Mouse (Mus musculus) natural killer cell, adult 2 months (primary cell): Measurements from ENCODE around the gene Rarres1.

Experiments
- DNase-seq, 2 experiments: peaks; one replicate each; pipeline ENCODE4 v3.0.0; 2022; ENCODE audit warnings: low spot score in 2 of 2

Rarres1 gene

GRCm38 (mm10) chr3:67515274-67515801 is at the start of gene Rarres1:
Rarres1 (minus strand) TSS chr3:67515523.
- no peak for DNase-seq

GRCm38 (mm10) chr3:67564731-67565357 is 49.5 kb upstream of the Rarres1 start:
- no peak for DNase-seq

GRCm38 (mm10) chr3:67557718-67558354 is 42.5 kb upstream of the Rarres1 start:
- no peak for DNase-seq

- peak; percentile 28 to 77 for DNase-seq
These were observed 41.9 kb upstream of the Rarres1 start for GRCm38 (mm10) chr3:67557200-67557651.

- no peak for DNase-seq
These were observed 39.9 kb upstream of the Rarres1 start for GRCm38 (mm10) chr3:67555211-67555610.

- DNase-seq = no peak
These were observed 38.7 kb upstream of the Rarres1 start for GRCm38 (mm10) chr3:67553927-67554448.

- DNase-seq = no peak
These were observed 38.0 kb upstream of the Rarres1 start for GRCm38 (mm10) chr3:67553281-67553680.

- DNase-seq = no peak
These were observed 35.9 kb upstream of the Rarres1 start for GRCm38 (mm10) chr3:67551193-67551592.

GRCm38 (mm10) chr3:67543630-67544029 is 28.3 kb upstream of the Rarres1 start:
- DNase-seq = no peak

GRCm38 (mm10) chr3:67524768-67525167 is 9.4 kb upstream of the Rarres1 start:
- DNase-seq = peak in 1 of 2 experiments; percentile 52

- no peak for DNase-seq
These were observed 7.4 kb upstream of the Rarres1 start for GRCm38 (mm10) chr3:67522709-67523108.

- DNase-seq = no peak
These were observed 5.3 kb upstream of the Rarres1 start for GRCm38 (mm10) chr3:67520568-67521143.

GRCm38 (mm10) chr3:67514801-67515273 is 486 bp downstream of the Rarres1 start:
- DNase-seq = peak in 1 of 2 experiments; percentile 11

- DNase-seq = peak; percentile 4 to 67
These were observed 2.5 kb downstream of the Rarres1 start for GRCm38 (mm10) chr3:67512807-67513206.

- no peak for DNase-seq
These were observed 7.0 kb downstream of the Rarres1 start for GRCm38 (mm10) chr3:67508216-67508892.

GRCm38 (mm10) chr3:67505286-67505685 is 10.0 kb downstream of the Rarres1 start:
- no peak for DNase-seq

- DNase-seq = no peak
These were observed 11.4 kb downstream of the Rarres1 start for GRCm38 (mm10) chr3:67503878-67504277.

- DNase-seq = no peak
These were observed 15.9 kb downstream of the Rarres1 start for GRCm38 (mm10) chr3:67499406-67499791.

GRCm38 (mm10) chr3:67498773-67499405 is 16.4 kb downstream of the Rarres1 start:
- no peak for DNase-seq

- peak in 1 of 2 experiments; percentile 17 for DNase-seq
These were observed 17.3 kb downstream of the Rarres1 start for GRCm38 (mm10) chr3:67497998-67498397.

- DNase-seq = peak in 1 of 2 experiments; percentile 9
These were observed 19.0 kb downstream of the Rarres1 start for GRCm38 (mm10) chr3:67496310-67496709.
